Mouse (Mus musculus) lung, adult 10 weeks (tissue): ENCODE results near the gene Frmd5. TPM values are rescaled to one million over a fixed set of nuclear protein-coding genes. Genes with fewer than 3 reads are reported as not detected.

ENCODE experiments used
- polyA plus RNA-seq: library from polyadenylated mRNA; stranded (reverse); fragments of 350-450 nt; fragmentation: Illumina TruSeq; extraction: RNeasy Lipid Tissue Mini Kit (QIAGEN cat#74804); gene quantifications from one replicate; pipeline ENCODE4 v1.2.3, GENCODE M21; 2014; ENCODE audit warnings: low read depth, low replicate concordance; ENCODE audit not compliant: insufficient read depth

The Frmd5 gene
- polyA plus RNA-seq: 4.5 TPM

GRCm38 (mm10) chr2:121806959-121807653 is at the start of gene Frmd5:
Gene Frmd5 (minus strand): TSS chr2:121807087.

DNA sequence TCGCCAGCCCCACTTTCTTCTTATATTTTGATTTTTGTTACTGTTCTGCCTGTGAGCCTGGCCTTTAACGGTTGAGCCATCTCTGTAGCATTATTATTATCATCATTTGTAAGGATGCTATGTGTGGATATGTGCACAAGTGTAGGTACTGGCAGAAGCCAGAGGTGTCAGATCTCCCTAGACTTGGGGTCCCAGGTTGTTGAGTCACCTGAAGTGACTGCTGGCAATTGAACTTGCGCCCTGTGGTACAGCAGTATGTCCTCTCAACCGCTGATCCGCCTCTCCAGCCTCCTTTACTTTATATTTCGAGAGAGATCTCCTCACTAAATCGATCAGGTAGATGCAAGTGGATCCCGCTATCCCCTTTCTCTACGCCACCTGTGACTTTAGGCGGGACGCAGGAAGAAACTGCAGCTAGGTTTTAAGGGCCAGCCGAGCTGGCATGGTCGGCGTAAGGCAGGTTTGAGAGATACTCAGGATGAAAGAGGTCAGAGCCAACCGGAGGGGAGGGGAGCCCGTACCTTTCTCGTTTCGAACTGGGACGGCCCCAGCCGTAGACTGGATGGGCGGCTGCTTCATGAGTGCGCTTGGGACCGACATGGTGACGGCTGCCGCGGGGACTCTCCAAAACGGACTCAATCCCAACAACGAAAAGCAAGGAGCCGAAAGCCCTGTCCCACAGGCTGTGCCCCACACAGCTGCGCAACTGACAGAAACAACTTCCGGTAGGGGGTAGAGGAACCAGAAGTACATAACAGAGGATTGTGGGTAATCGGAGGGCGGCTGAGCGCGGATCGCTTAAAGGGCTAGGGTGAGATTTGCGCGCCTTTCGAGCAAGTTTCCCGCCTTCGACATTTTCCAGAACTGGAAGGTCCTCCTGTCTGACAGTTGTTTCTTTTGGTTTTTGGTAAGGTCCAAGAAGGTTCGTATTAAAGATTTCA is 300.7 kb downstream of the Frmd5 start, which contains the start of the genes Mfap1a and Wdr76:
Gene Mfap1a (minus strand): TSS at position 724 of the 941 bp plus-strand sequence.
Gene Wdr76 (plus strand): TSS at position 782 of the 941 bp plus-strand sequence.

Other genes with a start within 250 kb of the Frmd5 start
- gene Casc4, start 59.9 kb upstream of the Frmd5 start, polyA plus RNA-seq: 21.0 TPM
- 5.8 TPM for gene Ctdspl2, start 148.9 kb upstream of the Frmd5 start, polyA plus RNA-seq
- not detected for gene Mageb3, start 149.0 kb upstream of the Frmd5 start, polyA plus RNA-seq
- 14.9 TPM for gene Eif3j1, start 221.5 kb upstream of the Frmd5 start, polyA plus RNA-seq